Mouse (Mus musculus): ENCODE measurements around the gene Shpk.

The Shpk gene

DNA sequence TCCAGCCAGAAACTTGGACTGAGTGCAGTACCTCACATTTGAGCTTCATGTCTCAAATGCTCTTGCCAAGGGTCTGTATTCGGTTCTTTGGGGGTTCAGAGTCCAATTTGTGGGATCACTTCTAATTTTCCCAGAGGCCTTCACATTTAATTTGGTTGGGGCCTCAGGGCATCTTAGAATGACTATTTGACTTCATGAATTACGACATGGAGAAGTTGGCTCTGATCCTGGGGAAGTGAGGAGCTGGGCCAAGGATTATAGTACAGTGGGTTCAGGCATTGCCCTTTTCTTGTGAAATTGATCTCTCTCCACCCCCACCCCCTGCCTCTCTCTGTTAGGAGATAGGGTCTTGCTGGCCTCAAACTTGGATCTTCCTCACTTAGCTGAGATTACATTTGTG, 1.8 kb downstream of the Shpk start:
- DNase-seq = no peak

DNA sequence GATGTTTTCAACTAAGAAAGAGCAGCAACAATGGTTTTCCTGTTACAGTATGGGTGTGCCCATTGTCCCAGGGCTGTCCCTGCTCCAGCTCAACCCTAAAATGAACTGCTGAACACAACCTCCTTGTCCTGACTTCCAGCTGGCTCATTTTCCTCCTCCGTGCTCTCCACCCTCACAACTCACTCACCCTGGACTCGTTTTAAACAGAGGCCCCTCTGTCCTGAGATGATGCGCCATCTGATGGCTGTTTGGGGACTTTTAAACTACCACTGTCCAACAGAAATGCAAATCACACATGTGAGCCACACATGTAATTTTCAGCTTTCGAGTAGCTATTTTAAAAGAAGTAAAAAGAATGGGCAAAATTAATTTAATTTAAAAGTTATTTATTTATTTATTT, 2.3 kb downstream of the Shpk start:
- peak; percentile 94 for DNase-seq

DNA sequence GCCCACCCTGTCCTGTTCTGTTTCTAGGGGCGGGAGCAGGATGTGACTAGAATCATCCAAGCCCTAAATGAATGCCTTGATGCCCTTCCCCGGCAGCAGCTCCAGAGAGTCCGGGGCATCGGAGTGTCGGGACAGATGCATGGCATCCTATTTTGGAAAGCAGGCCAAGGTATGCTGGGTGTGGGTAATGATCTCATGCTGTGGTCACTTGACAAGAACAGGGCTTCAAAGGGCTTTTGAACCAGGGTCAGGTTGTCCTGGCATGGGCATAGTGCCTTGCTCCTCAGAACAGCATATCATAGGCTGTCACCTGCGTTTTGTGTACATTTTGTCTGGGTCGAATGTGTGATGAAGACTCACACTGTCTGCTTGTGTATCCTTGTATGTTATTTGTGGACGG, 4.6 kb downstream of the Shpk start:
- peak; percentile 93 for DNase-seq

DNA sequence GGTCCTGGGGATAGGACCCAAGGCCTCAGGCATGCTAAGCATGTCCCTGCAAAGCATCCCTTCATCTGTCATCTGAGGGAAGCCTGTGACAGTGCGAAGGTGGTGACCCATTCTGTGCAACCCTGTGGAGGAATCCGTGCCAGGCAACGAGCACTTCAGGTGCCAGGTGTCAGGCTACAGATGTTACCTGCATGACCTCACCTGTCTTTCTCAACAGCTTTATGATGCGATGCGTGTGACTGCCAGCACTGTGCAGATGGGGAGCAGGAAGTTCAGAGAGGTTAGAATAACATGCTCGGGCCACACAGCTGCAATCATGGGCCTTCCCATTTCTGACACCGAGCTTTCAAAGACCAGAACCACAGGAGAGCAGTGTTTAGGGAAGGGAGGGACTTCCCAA, 5.9 kb downstream of the Shpk start:
- no peak for DNase-seq

DNA sequence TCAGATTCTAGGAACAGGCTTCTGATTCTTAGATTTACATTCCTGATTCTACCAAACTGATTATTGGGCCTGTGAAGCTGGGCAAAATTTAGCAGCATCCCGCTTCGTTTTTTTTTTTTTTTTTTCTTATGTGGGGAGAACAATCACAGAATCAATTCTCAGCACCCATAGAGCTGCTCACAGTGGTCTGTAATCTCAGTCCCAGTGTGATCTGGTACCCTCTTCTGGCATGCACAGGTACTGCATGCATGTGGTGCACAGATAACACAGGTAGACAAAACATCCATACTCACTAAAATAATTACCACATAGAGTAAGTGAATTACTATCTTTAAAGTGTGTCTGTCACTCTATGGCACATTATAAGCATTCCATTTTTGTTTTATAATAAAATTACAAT, 8.4 kb downstream of the Shpk start:
- no peak for DNase-seq

DNA sequence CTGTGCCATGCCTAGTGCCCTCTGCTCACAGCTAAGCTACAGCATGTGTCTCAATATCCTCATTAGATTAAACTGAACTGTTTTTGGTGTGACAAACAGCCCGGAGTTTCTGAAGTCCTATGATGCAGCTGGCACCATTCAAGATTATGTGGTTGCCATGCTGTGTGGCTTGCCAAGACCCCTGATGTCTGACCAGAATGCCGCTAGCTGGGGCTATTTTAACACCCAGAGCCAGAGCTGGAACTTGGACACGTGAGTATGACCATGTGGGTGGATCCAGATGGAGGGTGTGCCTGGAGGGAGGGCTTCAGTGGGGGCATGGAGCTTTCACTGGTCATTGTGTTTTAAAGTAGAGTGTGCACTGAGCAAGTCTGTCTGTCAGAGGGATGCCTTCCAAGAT, 14.7 kb downstream of the Shpk start:
- no peak for DNase-seq

DNA sequence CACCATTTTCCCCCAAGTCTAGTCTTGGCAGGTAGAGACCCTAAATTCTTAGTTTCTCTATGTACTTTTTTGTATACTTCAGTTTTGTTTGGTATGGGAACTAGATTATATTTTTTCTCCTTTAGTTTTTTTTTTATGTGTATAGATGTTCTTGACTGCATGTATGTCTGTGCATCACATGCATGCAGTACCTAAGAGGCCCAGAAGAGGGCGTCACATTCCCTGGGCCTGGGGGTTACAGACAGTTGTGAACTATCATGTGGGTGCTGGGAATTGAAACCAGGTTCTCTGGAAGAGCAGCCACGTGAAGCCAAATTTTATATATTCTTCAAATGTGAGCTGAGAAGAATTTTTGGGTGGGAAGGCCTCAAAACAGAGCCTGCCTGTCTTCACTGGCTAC, 20.4 kb downstream of the Shpk start:
- no peak for DNase-seq

DNA sequence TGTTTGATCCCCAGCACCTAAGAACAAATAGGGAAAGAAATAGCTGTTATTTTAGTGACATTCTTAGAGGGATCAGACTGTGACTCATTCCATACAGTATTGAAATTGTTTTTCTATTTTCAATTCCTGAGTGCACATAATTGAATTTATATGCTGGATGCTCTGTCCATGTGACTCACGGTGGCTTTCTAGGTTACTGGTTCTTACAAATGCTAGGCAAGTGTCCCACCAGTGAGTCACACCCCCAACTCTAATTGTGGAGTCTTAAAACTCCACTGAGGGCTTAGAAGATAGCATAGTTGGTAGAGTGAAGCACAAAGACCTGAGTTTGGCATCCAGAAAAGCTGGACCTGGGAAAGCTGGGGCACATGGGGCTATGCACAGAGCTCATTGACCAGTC, 21.4 kb downstream of the Shpk start:
- DNase-seq = no peak

DNA sequence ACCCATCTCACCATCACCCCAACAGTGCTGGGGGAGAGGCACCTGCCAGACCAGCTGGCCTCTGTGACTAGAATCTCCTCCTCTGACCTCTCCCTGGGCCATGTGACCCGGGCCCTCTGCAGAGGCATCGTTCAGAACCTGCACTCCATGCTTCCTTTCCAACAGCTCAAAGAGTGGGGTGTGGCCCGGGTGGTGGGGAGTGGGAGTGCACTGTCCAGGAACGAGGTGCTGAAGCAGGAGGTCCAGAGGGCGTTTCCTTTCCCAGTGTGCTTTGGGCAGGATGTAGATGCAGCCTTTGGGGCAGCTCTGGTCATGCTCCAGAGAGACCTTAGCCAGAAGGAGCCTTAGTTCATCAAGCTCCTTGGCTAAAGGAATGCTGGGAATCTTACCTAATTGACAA, 23.6 kb downstream of the Shpk start:
- no peak for DNase-seq

DNA sequence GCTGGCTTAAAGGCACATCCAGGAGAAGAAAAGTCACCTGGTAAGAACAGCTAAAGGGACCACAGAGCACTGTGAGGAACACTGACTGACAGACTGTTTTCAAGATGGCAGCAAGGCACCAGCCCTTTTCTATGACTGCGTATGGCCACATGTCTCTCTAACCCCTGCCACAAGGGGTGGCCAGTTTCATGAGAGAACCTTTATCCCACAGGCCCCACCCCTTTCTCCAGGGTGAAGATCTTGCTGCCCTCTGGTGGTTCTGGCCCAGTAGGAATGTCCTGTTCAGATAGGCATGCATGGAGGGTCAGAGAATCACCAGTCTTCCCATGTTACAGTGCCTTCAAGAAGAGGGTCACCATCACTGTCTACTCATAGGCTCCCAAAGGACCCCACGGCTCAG, 24.7 kb downstream of the Shpk start:
- no peak for DNase-seq

DNA sequence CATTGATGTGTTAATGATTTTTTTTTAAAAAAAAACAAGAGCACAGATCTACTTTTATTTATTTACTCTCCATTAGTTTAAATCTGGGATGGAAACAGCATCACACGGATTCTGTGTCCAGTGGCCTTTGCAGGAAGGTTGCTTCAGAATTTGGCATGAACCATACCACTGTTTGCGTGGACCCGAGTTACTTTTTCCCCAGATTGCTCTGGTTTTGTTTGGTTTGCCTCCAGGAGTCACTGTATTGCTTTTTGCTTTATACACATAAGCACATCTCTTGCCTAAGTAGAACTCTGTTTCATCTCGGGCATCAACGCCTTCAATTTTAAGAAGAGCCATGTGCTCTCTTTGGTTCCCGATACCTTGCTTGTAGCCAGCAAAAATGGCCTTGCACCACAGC, 26.6 kb downstream of the Shpk start:
- no peak for DNase-seq

DNA sequence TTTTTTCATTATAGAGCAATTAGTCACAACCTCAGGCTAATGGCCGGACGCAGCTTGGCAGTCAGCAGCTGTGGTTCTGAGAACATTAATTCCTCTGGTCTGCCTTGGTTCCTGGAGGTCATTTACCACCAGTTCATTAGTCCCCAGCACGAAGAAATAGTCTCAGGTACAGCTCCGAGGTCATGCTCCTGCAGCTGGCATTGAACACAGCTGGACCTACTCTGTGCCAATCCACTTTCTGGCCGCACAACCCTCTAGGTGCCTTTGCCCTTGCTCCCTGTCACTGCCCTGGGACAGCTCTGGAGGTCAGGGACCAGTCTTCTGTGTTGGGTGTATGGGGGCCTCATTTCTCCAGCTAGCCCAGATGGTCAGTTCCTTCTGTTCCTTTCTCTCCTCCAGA, 29.6 kb downstream of the Shpk start:
- DNase-seq = no peak

DNA sequence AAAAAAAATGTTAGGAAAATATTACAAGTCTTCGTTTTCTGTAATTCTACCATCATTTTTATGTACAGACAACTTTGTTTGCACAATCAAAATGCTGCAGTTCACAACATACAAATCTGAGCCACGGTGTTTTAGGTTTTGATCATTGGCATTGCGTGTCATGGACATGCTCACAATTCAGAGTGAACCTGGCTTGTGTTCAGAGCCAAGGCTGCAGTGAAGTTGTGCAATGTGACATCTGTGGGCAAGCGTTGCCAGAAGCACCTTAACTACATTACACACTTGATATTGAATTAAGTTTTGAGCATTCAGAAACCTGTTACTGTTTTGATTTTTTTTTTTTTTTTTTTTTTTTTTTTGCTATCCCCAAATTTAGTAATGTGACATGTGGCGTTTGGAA, 30.8 kb downstream of the Shpk start:
- DNase-seq = no peak

DNA sequence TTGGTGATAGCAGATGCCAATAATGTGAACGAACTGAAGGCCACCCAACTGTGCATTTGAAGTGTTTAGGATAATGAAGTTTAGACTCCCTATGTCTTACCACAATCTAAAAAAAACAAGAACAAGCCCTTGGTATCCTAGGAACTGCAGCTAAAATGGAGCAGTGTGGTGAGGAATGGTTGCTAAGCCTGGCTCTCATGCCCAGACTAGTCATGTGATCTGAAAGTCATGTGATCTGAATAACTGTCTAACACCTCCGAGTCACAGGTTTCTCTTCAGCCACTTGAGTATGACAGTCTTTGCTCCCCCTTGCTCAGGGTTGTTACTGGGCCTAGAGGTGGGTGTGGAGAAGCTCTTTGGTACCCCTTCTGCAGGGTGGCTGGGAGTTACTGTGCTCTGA, 33.3 kb downstream of the Shpk start:
- DNase-seq = no peak

DNA sequence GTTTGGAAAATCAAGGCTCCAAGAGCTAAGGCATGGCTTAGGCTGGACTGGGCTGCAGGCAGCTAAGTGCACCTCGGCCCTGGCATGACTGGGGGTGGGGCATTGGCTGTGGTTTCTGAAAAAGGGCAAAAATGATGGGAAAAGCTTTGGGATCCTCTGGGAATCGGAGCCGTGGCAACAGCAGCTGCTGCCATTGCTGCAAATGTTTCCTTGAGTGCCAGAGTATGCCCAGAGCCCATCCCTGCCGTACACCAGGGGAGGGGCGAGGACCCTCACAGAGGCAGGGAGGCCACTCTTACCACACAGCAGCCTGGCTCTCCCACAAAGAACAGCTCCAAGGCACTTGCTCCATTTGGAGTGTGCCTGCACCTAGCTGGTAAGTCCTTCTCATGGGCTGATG, 34.7 kb downstream of the Shpk start, which contains the start of gene Trpv1:
TSS of gene Trpv1 (plus strand) at position 301 of the 400 bp plus-strand sequence.
- no peak for DNase-seq

DNA sequence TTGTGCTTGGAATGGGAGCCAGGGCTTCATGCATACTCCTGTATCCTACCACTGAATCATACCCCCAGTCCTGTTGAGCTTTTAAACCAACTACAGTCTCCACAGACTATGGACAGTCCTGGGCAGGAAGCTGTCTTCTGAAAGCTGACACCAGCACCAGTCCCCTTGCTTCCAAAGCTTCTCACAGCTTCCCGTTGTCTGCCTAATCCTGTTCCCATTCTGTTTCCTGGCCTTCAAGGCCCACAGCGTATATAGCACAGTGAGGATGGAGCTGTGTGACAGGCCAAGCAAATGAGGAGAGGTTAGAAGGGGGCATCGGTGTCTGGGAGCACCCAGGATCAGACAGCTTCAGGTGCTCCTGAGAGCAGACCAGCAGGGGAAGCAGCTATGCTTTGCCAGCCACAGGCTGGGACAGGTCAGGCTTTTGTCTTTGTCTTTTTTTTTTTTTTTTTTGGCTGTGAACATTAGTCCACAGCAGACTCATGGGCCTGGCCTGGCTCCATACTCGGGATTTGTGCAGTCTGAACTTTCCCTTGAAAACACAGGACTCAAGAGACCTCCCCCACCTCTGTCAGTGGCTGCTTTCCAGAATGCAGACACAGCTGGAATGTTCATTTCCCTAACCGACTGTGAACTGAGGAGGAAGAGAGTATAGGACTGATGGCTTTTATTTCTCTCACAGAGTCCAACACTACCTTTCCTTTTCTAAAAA, 36.9 kb downstream of the Shpk start:
- DNase-seq = peak; percentile 99

DNA sequence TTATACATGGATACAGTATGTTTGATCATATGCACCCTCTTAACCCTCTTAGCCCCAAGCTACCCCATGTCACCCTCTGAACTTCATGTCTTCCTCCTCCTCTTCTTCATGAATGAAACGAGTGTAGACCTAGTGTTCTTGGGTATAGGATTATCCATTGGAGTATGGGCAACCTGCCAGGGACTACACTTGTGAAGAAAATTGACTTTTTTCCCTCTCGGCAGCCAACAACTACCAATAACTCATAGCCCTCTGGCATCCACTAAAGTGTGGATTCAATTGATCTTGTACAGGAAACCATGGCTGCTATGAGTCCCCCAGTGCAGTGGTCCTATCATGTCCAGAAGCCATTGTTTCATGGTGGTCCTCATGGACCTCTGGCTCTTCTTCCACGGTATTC, 37.5 kb downstream of the Shpk start:
- no peak for DNase-seq

DNA sequence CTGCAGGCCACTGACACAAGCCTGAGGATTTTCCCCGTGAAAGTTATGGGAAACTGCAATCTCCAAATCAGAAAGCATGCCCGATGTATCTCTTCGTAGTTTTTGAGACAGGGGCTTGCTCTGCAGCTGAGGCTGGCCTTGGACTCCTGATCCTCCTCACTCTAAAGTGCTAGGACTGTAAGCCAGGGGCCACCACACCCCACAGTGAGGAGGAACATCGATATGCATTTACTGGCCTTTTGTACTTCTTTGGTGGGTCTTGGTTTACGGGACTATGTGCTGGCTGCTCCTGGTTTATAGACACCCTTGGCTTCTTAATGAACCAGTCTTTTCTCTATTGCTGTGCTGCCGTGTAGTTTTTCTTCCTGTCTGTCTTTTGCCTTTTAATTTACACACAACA, 42.9 kb downstream of the Shpk start:
- DNase-seq = no peak

DNA sequence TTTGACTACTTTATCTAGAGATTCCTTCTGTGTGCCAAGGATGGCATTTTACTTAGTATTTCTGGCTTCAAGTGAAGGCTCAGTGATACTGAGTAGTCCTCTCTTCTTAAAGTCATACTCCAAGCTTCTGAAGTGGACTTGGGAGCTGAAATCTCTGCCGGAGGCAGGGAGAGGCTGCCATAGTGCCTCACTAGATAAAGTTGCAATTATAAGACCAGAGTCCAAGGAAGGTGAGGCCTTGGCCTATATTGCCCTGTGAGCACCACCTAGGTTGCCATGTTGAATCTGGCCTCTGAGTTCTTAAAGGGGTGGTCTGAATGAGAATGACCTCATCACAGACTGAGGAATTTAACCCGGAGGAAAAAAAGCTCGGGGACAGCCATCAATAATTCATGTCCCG, 43.5 kb downstream of the Shpk start:
- DNase-seq = no peak

DNA sequence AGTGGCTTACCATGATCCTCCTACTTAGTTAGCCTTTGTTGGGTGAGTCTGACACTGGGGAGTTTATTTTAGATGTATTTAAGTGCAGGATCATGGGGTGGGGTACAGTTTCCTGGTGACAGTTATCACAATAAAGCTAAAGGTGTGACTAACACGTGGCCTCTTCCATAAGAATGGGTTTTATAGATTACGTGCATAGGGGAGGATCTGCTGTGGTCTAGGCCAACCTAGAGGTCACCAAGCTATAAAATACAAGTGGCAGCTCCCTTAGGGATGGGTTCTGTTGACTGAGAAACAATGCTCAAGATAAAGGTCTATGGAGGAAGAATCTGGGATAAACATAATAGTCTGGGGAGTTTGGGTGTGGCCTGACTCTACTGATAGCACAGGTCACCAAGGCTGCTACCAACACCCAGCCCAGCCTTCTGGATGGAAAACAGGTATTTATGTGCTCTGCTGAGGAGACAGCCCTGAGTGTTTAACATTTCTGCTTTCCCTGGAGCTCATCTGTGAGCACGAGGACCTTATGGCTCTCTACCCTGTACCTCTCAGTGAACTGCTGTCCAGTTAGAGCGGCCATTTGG, 58.2 kb downstream of the Shpk start:
- DNase-seq = no peak

DNA sequence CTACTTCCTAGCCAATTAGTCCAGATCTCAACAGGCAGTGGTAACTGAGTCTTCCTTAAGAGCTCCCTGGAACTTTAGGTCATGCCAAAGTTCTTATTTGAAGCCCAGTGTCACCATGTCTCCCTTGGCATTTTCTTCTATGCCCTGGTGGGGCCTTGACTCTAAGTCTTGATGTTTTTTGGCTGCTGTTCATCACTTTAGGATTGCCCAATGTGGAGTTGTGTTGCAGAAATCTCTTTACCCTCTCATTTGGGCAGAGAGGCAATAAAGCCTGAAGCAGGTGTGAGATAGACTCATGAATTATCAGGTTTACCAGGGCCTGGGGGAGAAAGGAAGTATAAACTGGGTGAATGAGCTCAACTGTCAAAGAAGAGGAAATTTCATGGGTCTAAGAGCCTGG, 59.4 kb downstream of the Shpk start:
- no peak for DNase-seq

DNA sequence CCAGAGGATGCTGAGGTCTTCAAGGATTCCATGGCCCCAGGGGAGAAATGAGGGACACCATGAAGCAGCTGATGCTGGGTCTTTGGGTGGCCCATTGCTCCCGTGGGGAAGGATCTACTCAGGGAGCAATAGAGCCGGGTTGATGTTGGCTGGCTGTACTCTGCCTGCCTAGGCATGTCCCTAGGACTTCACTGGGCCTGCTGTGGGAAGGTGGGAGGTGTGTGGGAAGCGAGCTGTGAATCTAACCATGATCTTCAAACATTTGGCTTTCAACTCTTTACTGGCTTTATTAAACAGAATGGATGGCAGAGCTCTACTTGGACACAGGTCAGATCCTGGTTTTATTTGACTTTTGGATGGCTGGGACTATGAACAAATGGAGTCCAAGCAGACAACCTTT, 61.2 kb downstream of the Shpk start:
- DNase-seq = no peak

DNA sequence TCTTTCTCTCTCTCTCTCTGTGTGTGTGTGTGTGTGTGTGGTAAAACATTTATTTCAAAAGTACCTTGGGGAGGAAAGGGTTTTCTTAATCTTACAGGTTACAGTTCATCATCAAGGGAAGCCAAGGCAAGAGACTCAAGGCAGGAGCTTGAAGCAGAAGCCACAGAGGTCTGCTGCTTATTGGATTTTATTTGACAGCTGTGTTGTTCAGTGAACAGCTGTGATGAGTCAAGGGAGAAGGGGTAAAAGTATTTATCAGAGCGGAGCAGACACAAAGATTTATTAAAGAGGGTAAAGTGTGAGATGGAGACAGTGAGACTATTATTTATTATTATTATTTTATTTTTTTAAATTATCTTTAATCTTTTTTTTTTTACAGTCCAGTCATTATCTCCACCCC, 62.1 kb downstream of the Shpk start:
- no peak for DNase-seq

DNA sequence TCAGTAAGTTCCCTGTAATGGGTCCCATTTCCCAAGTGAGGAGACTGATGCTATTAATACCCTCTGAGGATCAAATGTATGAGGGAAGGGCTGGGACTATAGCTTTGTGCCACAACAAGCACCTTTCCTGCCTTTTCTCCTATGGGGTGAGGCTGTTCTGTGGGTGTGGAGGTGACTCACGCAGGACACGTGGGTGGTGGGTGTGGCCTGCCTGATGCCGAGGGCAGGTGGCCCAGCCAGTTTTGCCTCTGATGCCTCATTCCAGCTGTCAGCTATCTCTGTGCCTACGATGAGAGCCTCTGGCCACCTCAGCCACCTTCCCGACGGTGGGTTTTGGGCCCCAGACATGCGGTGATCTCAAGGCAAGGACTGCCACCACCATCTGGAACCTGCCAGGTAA, 68.0 kb downstream of the Shpk start, which contains the start of gene Trpv3:
TSS of gene Trpv3 (plus strand) at position 122 of the 400 bp plus-strand sequence.
- no peak for DNase-seq

All from heart, adult 11 months (tissue).